Mouse (Mus musculus) stomach, embryonic 16.5 days (tissue): ENCODE results near the gene Wasf2. TPM values are rescaled to one million over a fixed set of nuclear protein-coding genes. Genes with fewer than 3 reads are reported as not detected.
A peak's percentile ranks its signal among the peaks of the same experiment; 100 is the strongest.

Experiments used
- ATAC-seq: fragments of 200-750 bp; cut with Nextera tagmentation; 2 replicates; pipeline ENCODE4 v1.8.0; 2017; ENCODE audit warnings: moderate number of reproducible peaks, moderate TSS enrichment; ENCODE audit not compliant: insufficient read depth, low FRiP score
- H3K27ac ChIP-seq: fragments of 300-500 bp; sonication (generic); 2 replicates; pipeline ENCODE4 v1.5.1; 2014; ENCODE audit warnings: low read length
- H3K27me3 ChIP-seq: fragments of 300-500 bp; sonication (generic); 2 replicates; pipeline ENCODE4 v1.6.1; 2014; ENCODE audit warnings: low read length, control low read depth, mixed read lengths; ENCODE audit not compliant: control insufficient read depth, insufficient read depth
- H3K36me3 ChIP-seq: fragments of 300-500 bp; sonication (generic); 2 replicates; pipeline ENCODE4 v1.6.1; 2014; ENCODE audit warnings: low read length; ENCODE audit not compliant: control insufficient read depth, insufficient read depth
- H3K4me1 ChIP-seq: fragments of 300-500 bp; sonication (generic); 2 replicates; pipeline ENCODE4 v1.6.1; 2014; ENCODE audit warnings: low read length, control low read depth, mixed read lengths; ENCODE audit not compliant: control insufficient read depth, insufficient read depth
- H3K4me2 ChIP-seq: fragments of 300-500 bp; sonication (generic); 2 replicates; pipeline ENCODE4 v1.6.1; 2014; ENCODE audit warnings: low read depth, low read length, mixed read lengths
- H3K4me3 ChIP-seq: fragments of 300-500 bp; sonication (generic); replicated peaks from 2 replicates; pipeline ENCODE4 v1.5.1; 2014; ENCODE audit warnings: mild to moderate bottlenecking, low read length
- H3K9ac ChIP-seq: fragments of 300-500 bp; sonication (generic); 2 replicates; pipeline ENCODE4 v1.6.1; 2014; ENCODE audit warnings: low read length
- H3K9me3 ChIP-seq: fragments of 300-500 bp; sonication (generic); replicated peaks from 2 replicates; pipeline ENCODE4 v1.6.1; 2016; ENCODE audit warnings: low read length, control low read depth; ENCODE audit not compliant: control insufficient read depth
- WGBS: fragments of 180-500 bp; shearing (Covaris S2); extraction: QIAGEN DNeasy Blood & Tissue Kit; methylation state at CpG from one replicate; pipeline ENCODE4 v1.1.7; 2014; 5-methylcytosine and 5-hydroxymethylcytosine counted together
- polyA plus RNA-seq: library from polyadenylated mRNA; unstranded; fragments of >200 nt; fragmentation: Nextera tagmentation; extraction: Ambion mirVana; gene quantifications from 2 replicates; pipeline ENCODE4 v1.2.1, GENCODE M21; 2015

Wasf2 gene
- polyA plus RNA-seq, 1 experiment from 2014 or later: 84.3 TPM

DNA sequence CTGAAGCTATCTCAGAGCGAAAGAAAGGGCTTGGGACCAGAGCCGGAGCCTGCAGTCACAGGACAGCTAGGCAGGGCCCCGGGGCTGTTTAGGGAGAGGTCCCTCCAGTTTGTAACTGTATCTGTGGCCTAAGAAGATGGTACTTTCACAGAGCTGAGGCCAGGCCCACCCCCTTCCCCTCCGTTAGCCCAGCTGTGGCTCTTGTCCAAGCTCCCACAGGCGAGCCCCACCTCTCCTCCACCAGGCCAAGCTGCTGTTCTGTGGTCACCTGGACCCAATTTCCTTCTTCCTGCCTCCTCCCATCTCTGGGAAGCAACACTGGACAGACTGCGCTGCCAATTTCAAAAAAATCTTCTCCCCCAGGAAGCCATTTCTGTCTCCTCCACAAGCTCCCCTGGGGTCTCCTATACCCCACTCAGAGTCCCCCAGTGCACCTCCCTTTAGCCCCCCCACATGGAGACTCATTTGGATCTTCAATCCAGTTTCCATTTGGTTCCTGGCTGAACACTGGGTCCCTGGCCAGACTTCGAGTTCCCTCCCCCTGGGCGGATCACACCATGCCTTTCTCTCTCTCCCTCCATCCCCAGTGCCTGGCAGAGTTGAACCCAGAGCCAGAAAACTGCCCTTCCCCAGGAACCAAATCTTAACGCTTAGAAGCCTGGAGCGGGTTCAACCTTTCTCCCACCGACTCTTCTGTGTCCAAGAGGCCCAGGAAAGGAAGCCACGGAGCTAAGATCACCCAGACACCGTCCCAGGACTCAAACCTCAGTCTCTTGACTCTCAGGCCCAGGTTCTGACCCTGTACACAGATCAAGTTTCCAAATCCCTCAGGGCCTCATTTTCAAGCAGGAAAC lies 21.6 kb upstream of the Wasf2 start:
- WGBS: 66% methylated on average over 13 of the region's 13 CpGs
- no peak overlapping the region for H3K4me3 ChIP-seq
- no peaks in the 10 kb centered on the region for H3K9me3 ChIP-seq
- peaks cover 27% of the 10 kb centered on the region for H3K4me1 ChIP-seq
- H3K27me3 ChIP-seq: no peaks in the 10 kb centered on the region
- H3K4me2 ChIP-seq: no peak overlapping the region
- no peak for ATAC-seq
- no peaks in the 10 kb centered on the region for H3K36me3 ChIP-seq
- H3K27ac ChIP-seq: peak overlapping the region; percentile 64
- H3K9ac ChIP-seq: peak overlapping the region; percentile 46

DNA sequence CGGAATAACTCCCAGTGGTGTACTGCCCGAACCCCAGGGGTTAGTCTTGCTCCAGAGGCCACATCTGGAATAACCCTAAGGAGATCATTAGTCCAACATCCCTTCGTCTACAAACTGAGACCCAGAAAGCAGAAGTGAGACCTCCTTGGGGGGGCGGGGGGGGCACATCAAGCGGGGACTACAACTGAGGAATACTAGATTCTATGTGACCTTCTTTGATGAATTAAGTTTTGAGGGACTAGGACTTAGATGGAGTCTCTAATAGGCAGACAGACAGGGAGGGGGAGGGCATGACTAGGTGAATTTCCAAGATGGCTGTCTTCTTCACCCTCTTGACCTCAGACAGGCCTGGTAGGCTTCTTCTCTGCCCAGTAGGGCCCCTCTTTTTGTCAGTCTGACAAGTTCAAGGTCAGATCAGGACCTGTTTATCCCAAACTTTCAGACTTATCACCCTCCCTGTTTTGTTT lies 20.9 kb upstream of the Wasf2 start:
- 75% methylated on average over 5 of the region's 5 CpGs for WGBS
- no peak overlapping the region for H3K27ac ChIP-seq
- no peaks in the 10 kb centered on the region for H3K9me3 ChIP-seq

DNA sequence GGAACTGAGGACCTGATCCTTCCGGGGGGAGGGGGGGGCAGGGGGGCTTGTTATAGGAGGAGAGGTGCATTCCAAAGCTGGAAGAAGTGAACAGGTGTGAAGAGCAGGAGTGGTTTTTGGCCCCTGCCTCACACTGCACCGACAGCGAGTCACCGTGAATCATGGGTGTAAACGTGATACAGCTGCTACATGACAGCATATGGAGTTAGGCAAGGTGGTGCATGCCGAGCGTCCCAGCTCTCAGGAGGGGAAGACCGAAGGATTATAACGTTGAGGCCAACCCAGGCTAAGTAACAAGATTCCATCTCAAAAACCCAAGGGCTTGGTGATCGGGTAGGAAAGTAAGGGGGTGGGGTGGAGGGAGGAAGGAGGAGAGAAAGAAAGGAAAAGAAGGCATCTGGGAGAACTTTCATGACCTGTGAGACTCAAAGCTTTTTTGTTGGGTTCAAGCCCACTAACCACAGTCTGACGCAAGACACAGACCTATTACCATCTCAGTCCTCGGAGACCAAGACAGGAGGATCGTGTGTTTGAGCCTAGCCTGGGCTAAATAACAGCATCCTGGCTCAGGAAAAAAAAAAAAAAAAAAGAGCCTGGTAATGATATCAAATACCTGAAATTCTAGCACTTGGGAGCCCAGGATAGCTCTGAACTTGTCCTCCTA lies 18.0 kb upstream of the Wasf2 start:
- H3K4me1 ChIP-seq: peaks cover 33% of the 10 kb centered on the region

More for the DNA sequence above, 20.9 kb upstream of the Wasf2 start:
- no peaks in the 10 kb centered on the region for H3K36me3 ChIP-seq
- ATAC-seq: no peak
- H3K4me3 ChIP-seq: no peak overlapping the region
- no peak overlapping the region for H3K4me2 ChIP-seq
- no peak overlapping the region for H3K9ac ChIP-seq
- no peaks in the 10 kb centered on the region for H3K27me3 ChIP-seq
- peaks cover 20% of the 10 kb centered on the region for H3K4me1 ChIP-seq

DNA sequence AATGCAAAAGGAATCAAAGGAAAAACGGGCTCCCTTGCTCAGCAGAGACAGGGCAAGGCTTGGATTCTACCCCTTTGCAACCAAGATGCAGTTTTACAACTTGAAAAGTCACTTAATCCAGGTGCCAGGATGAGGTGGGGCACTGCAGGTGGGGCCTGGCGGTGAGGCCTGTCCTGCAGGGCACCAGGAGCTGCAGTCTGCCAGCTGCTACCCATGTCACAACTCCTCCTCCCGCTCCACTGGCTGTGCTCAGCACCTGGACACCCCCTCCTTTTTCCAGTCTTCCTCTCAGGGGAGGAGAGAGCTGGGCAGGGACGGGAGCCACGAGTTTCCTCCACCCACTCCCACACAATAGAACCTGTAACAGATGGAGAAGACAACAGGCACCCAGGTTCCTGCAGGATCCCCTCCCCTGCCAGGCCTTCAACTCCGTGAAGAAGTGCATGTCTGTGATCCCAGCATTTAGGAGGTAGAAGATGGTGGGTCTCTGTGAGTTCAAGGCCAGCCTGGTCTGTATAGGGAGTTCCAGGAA lies 16.9 kb upstream of the Wasf2 start:
- Histone ChIP-seq H3K9me3 (no peaks in the 10 kb centered on the region), H3K4me3 (no peak overlapping the region), H3K4me2 (no peak overlapping the region), H3K27me3 (no peaks in the 10 kb centered on the region), H3K9ac (no peak overlapping the region), H3K27ac (peak overlapping the region; percentile 43; the same call in 1 of the 2 replicates), H3K4me1 (peaks cover 30% of the 10 kb centered on the region), H3K36me3 (no peaks in the 10 kb centered on the region)
- ATAC-seq: no peak
- WGBS: 60% methylated on average over 6 of the region's 6 CpGs

More for the DNA sequence above, 18.0 kb upstream of the Wasf2 start:
- 0 out of 2 replicates have a peak overlapping the region, but pooled peaks have one; percentile 31 for H3K27ac ChIP-seq
- ATAC-seq: no peak
- no peaks in the 10 kb centered on the region for H3K9me3 ChIP-seq
- no peak overlapping the region for H3K4me2 ChIP-seq
- no peak overlapping the region for H3K4me3 ChIP-seq
- no peaks in the 10 kb centered on the region for H3K27me3 ChIP-seq
- no peak overlapping the region for H3K9ac ChIP-seq
- 34% methylated on average over 13 of the region's 13 CpGs for WGBS
- no peaks in the 10 kb centered on the region for H3K36me3 ChIP-seq

DNA sequence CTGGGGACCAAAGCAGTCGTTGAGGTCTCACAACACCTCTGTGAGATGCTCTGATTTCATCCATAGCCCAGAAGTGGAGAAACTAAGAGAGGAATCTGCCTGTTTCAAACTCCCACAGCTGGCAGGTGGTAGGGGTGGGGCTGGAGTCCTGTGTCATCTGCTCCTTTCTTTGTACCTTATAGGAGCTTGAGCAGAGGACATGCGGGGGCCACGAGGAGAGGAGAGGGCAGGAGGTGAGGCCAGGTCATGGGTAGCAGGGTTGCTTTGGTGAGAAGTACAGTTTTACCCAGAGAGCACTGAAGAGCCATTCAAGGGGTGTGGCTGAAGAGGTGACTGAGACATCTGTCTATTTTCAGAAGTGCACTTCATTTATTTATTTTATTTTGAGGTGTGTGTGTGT lies 15.5 kb upstream of the Wasf2 start:
- H3K4me1 ChIP-seq: peaks cover 31% of the 10 kb centered on the region
- 81% methylated on average over 3 of the region's 3 CpGs for WGBS
- H3K27me3 ChIP-seq: no peaks in the 10 kb centered on the region
- H3K9me3 ChIP-seq: no peaks in the 10 kb centered on the region
- no peak overlapping the region for H3K27ac ChIP-seq
- no peak overlapping the region for H3K4me2 ChIP-seq
- no peak overlapping the region for H3K4me3 ChIP-seq
- no peak for ATAC-seq
- no peak overlapping the region for H3K9ac ChIP-seq
- H3K36me3 ChIP-seq: no peaks in the 10 kb centered on the region

DNA sequence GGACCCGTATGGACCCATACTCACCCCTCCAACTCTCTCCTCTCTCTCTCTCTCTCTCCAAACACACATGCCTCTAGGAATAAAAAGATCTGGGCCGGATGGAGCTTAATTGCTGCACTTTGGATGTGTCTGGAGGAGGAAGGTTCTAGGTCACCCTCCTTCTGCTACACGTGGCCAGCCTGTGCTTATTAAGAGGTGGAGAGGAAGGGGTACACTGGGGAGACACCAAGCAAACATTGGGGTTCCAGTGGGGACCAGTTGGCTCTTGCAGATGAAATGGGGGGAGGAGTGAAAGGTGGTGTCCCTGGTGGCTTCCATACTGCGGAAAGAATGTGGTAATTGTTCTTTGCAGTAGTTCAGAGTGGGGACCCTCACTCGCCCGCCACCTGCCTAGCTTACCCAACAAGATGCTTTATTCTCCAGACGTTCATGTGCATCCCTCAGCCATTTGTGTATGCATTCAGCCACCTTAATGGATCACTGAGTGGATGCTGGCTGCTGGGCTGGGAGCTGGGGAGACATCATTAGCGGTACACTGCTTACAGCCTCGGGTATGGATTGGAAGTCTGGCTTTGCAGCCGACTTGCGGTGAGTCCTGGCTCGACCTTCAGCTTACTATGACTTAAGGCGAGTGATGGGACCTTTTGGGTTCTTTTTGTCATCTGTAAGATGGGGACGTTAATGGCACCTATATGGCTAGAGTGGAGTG lies 14.4 kb upstream of the Wasf2 start:
- Histone ChIP-seq H3K36me3 (no peaks in the 10 kb centered on the region), H3K9ac (no peak overlapping the region; the same call in 1 of the 2 replicates), H3K4me1 (peaks cover 34% of the 10 kb centered on the region), H3K4me2 (no peak overlapping the region), H3K27me3 (no peaks in the 10 kb centered on the region), H3K4me3 (no peak overlapping the region), H3K9me3 (no peaks in the 10 kb centered on the region), H3K27ac (peak overlapping the region; percentile 100; the same call in 1 of the 2 replicates)
- ATAC-seq: no peak
- 66% methylated on average over 14 of the region's 14 CpGs for WGBS

DNA sequence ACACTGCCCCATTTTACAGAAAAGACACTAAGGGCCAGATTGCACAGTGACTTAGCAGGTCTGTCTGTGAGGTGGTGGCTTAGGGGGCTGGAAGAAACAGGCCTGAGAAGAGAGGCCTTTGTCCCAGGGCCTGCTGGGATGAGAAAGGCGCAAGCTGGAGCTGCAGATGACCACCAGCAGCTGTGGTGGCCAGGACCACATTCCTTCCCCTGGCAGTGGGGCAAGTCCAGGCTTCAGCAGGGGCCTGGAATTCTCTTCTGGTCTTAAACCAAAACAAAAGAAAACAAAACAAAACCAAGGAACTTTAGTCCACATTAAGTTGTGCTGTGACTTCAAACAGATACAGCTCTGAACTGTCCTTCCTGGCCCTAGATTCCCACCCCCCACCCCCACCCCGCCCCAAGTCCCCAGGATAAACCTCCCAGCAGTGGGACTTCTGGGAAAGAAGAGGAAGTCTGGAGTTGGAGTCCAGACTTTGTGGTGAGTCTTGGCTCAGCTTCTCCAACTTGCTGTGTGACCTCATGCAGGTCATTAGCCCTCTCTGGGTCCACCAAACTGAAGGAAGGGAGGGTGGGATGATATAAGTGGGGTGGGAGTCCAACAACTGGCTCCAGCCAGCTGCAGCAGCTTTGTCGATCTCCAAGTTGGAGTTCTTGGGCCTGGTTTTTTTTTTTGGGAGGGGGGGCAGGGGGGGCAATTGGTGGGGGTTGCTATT lies 13.4 kb upstream of the Wasf2 start:
- peak; percentile 9; the same call in 1 of the 2 replicates for ATAC-seq
- Histone ChIP-seq H3K36me3 (no peaks in the 10 kb centered on the region), H3K27me3 (no peaks in the 10 kb centered on the region), H3K4me2 (peak overlapping the region; percentile 46; the same call in 1 of the 2 replicates), H3K9me3 (no peaks in the 10 kb centered on the region), H3K4me1 (peaks cover 38% of the 10 kb centered on the region), H3K9ac (peak overlapping the region; percentile 67), H3K4me3 (no peak overlapping the region), H3K27ac (peak overlapping the region; percentile 100)
- WGBS: 63% methylated on average over 3 of the region's 3 CpGs

DNA sequence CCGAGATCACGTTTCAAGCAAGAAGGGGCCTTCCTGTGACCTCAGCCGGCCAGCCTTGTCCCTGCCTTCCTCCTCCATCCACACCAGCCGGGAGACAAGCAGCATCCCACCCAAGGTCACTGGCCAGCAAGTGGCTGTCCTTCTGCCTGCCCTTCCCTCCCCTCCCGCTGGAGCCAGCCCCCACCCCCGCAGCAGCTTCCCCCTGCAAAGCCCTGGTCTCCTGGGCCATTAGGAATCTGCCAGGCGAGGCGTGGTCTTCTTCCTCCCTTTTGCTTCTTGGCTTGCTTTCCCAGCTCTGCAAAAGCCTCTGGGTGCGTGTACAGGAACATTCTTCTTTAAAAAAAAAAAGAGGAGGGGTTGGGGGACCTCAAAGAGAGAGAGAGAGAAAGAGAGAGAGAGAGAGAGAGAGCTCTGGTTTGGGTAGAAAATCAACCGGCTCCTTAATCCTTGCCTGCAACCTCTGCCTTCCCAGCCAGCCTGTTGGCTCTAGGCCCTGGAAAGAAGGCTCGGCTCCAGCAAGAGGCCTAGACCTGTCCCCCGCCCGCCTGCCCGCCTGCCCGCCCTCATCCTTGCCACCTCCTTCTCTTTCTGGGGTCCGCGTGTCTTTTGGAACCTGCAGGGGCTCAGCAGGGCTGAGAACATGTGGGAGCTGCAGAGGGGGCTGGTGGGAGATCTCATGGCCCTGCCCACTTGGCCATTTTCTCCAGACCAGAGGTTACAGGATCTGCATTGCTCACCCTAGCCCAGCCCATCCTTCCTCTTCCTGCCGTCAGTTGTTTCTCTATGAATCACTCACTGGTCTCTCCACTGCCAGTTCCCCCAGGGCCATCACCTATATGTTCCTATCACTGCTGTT lies 12.5 kb upstream of the Wasf2 start:
- Histone ChIP-seq H3K36me3 (no peaks in the 10 kb centered on the region), H3K27me3 (no peaks in the 10 kb centered on the region), H3K9me3 (no peaks in the 10 kb centered on the region), H3K4me3 (peak overlapping the region; percentile 27), H3K4me2 (peak overlapping the region; percentile 46), H3K4me1 (peaks cover 44% of the 10 kb centered on the region), H3K9ac (peak overlapping the region; percentile 67), H3K27ac (peak overlapping the region; percentile 100)
- WGBS: 16% methylated on average over 18 of the region's 18 CpGs
- ATAC-seq: peak; percentile 77
